Mouse (Mus musculus): Measurements from ENCODE around the gene Borcs5.

DNA sequence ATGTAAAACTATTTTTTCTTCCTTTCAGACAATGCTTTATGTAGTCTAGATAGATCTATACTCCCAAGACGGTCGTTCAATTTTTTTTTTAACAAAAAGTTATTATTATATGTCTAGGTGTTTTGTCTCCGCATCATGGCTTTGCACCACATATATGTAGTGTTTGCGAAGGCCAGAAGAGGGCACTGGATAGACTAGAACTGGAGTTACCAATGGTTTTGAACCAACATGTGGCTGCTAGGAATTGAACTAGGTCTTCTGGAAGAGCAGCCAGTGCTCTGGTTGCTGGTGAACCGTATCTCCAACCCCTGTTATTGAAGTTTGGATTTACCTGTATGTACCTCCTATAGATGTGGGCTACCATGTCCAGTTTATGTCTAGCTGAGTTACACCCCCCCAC, 4.0 kb downstream of the Borcs5 start:
- TF ChIP-seq EP300 (IDR thresholded peaks at IDR 0.05; ENCODE audit: low read depth) = no peak
- TF ChIP-seq CTCF (IDR thresholded peaks at IDR 0.05; ENCODE audit: low read depth) = no peak
